In genomic region chr8:11003917-11004470, GRCm38 (mm10) we compare ENCODE assay signal across 9 mouse cellular contexts. TPM values are rescaled to one million over a fixed set of nuclear protein-coding genes. Genes with fewer than 3 reads are reported as not detected.
DNase-seq lines count a peak whose midpoint lies in the region; ATAC-seq and TF ChIP-seq lines count a peak whose summit lies in the region.
"Had no signal": no experiment of that assay in that cellular context is flagged by ENCODE, and none has a peak within 500 bp of the region (broad histone marks: within the 10 kb centered on the region; RNA-seq: fewer than 3 reads in every experiment).

No protein-coding gene starts in this region.

- no peaks in the 10 kb centered on the region; the same call in 1 of the 2 replicates for H3K36me3 ChIP-seq in kidney, adult 2 months (ENCODE audit: control insufficient read depth, insufficient read depth, low read length)
- H3K36me3 ChIP-seq in hindbrain, embryonic 13.5 days, result 0 out of 2 replicates have a peak, but pooled peaks cover 4% of the 10 kb centered on the region
- H3K36me3 ChIP-seq in midbrain, embryonic 13.5 days, result 0 out of 2 replicates have a peak, but pooled peaks cover 9% of the 10 kb centered on the region

- peaks cover 27% of the 10 kb centered on the region; the same call in 1 of the 2 replicates for H3K4me1 ChIP-seq in kidney, adult 2 months (ENCODE audit: control insufficient read depth, insufficient read depth, low read length)
- peaks cover 27% of the 10 kb centered on the region for H3K4me1 ChIP-seq in brown adipose tissue, adult 24 weeks (ENCODE audit: control insufficient read depth, insufficient read depth, insufficient read length, low read length)
- H3K4me1 ChIP-seq in hindbrain, embryonic 13.5 days (replicated peaks), result peaks cover 82% of the 10 kb centered on the region
- peaks cover 77% of the 10 kb centered on the region for H3K4me1 ChIP-seq in midbrain, embryonic 13.5 days (replicated peaks)

- H3K27me3 ChIP-seq in kidney, adult 2 months (replicated peaks; ENCODE audit: control insufficient read depth, insufficient read depth, low read length), result no peaks in the 10 kb centered on the region
- H3K27me3 ChIP-seq in hindbrain, embryonic 13.5 days, result no peaks in the 10 kb centered on the region
- no peaks in the 10 kb centered on the region for H3K27me3 ChIP-seq in midbrain, embryonic 13.5 days
- H3K27me3 ChIP-seq: Patski had no signal

- no peak for DNase-seq in kidney, adult 2 months
- DNase-seq in kidney, adult 8-10 months, result no peak
- DNase-seq in right cerebral cortex, postnatal 25 days, result no peak
- DNase-seq in right cerebral cortex, adult 18-20 months, result no peak
- no peak for DNase-seq in gastrocnemius, postnatal 14 days

- no peak for TF ChIP-seq CTCF in kidney, adult 2 months (conservative IDR thresholded peaks at IDR 0.05; ENCODE audit: insufficient read depth, insufficient read length, low read depth, low read length)

- intact Hi-C loops in gastrocnemius, postnatal 14 days (cut with DNase I; ENCODE audit: low total_unique reads), result loop anchor here (10.0 kb wide), 2 partner anchors 169 to 171 kb away; no protein-coding TSS in a partner anchor

- H3K9ac ChIP-seq in hindbrain, embryonic 13.5 days, result peak overlapping the region; percentile 89
- H3K9ac ChIP-seq in midbrain, embryonic 13.5 days (replicated peaks), result peak overlapping the region; percentile 92

- H3K4me3 ChIP-seq in kidney, adult 2 months (ENCODE audit: insufficient read depth, low read depth, low read length), result peak overlapping the region; percentile 72
- H3K4me3 ChIP-seq in brown adipose tissue, adult 24 weeks (ENCODE audit: insufficient read depth, low read depth, low read length), result peak overlapping the region; percentile 44
- H3K4me3 ChIP-seq in hindbrain, embryonic 13.5 days, result peak overlapping the region; percentile 81
- peak overlapping the region; percentile 62 for H3K4me3 ChIP-seq in midbrain, embryonic 13.5 days (replicated peaks)

- no peak for ATAC-seq in hindbrain, embryonic 13.5 days (ENCODE audit: low FRiP score)
- ATAC-seq in midbrain, embryonic 13.5 days, result no peak
- ATAC-seq: Patski had no signal

- WGBS in kidney, adult 2 months, result 39% methylated on average over 7 of the region's 7 CpGs
- 24% methylated on average over 7 of the region's 7 CpGs for WGBS in hindbrain, embryonic 13.5 days
- 32% methylated on average over 7 of the region's 7 CpGs for WGBS in midbrain, embryonic 13.5 days

- no peaks in the 10 kb centered on the region for H3K9me3 ChIP-seq in hindbrain, embryonic 13.5 days
- H3K9me3 ChIP-seq in midbrain, embryonic 13.5 days, result no peaks in the 10 kb centered on the region

- peak overlapping the region; percentile 12; the same call in 1 of the 2 replicates for H3K27ac ChIP-seq in kidney, adult 2 months (ENCODE audit: insufficient read depth, low read depth, low read length)
- no peak overlapping the region for H3K27ac ChIP-seq in brown adipose tissue, adult 24 weeks (replicated peaks; ENCODE audit: low read depth, low read length)
- H3K27ac ChIP-seq in hindbrain, embryonic 13.5 days, result peak overlapping the region; percentile 36; the same call in 1 of the 2 replicates
- no peak overlapping the region for H3K27ac ChIP-seq in midbrain, embryonic 13.5 days

- peak overlapping the region; percentile 94 for H3K4me2 ChIP-seq in hindbrain, embryonic 13.5 days
- peak overlapping the region; percentile 79 for H3K4me2 ChIP-seq in midbrain, embryonic 13.5 days (replicated peaks)

- TF ChIP-seq POLR2A in kidney, adult 2 months (IDR thresholded peaks at IDR 0.05; ENCODE audit: low read depth, low read length), result peak; percentile 17

RNA-seq across cellular contexts. Expression of gene Irs2, which starts 4.3 kb away (rescaled TPM):
- polyA plus RNA-seq in kidney, adult 2 months (2012; rRNA removed), result 10.4 and 10.5 TPM in 2 replicates
- 7.4 and 14.6 TPM in 2 replicates for polyA plus RNA-seq in brown adipose tissue, adult 24 weeks (2012; ENCODE audit: insufficient read depth, insufficient read length, missing spikeins)
- 4.5 and 4.6 TPM in 2 replicates for polyA plus RNA-seq in hindbrain, embryonic 13.5 days (2015; fragmentation: Nextera tagmentation; extraction: Ambion mirVana)
- polyA plus RNA-seq in midbrain, embryonic 13.5 days (2015; fragmentation: Nextera tagmentation; extraction: Ambion mirVana), result 5.6 and 5.9 TPM in 2 replicates
- total RNA-seq in gastrocnemius, postnatal 14 days (2021), result 10 to 100 TPM in 1 of 2 experiments, 1 to 10 TPM in 1; 7.9 to 12.3 TPM

Comparison
In these comparisons a context has a peak if more than half of its experiments do, and no peak if none do; other contexts are left out.
1. H3K27ac ChIP-seq: peak in kidney, adult 2 months (single experiment) and hindbrain, embryonic 13.5 days (single experiment); none in brown adipose tissue, adult 24 weeks (single experiment) and midbrain, embryonic 13.5 days (single experiment).
2. Peak in every context shown above with its lines, with median percentiles within 50 percentile points of each other: H3K4me3 ChIP-seq.